ENCODE assay signal across 9 mouse cellular contexts in the genomic region with DNA sequence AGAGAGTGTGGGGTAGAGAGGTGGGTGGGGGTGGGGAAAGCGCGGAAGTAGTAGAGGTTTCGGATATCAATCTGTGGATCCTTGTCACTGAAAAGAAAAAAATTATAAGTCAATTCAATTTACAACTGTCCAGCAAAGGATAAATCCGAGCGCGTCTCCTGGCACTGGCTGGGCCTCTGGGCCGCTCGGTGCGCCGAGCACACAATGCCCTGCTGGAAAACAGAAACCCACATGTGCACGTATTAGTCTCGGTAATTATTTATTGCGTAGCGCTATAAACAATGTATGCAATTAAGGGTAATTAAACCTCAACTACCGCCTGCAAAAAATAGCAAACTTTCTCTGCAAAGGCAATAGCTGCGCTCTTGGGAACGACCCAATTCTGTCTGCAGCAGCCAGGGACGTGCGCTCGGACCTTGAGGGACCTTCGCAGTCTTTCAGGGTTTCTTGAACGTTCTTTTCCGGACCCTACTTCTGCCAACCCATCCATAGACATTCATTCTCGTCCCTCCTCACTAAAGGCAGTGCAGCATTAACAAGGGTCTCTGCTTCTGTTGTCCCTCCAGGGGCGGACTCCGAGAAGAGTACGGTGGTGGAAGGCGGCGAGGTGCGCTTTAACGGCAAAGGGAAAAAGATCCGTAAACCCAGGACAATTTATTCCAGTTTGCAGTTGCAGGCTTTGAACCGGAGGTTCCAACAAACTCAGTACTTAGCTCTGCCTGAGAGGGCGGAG. TPM values are rescaled to one million over a fixed set of nuclear protein-coding genes. Genes with fewer than 3 reads are reported as not detected.
DNase-seq lines count a peak whose midpoint lies in the region; ATAC-seq and TF ChIP-seq lines count a peak whose summit lies in the region.
"Had no signal": no experiment of that assay in that cellular context is flagged by ENCODE, and none has a peak within 500 bp of the region (broad histone marks: within the 10 kb centered on the region; RNA-seq: fewer than 3 reads in every experiment).

No protein-coding gene starts in this region.

- no peak for DNase-seq in kidney, postnatal 0 days (ENCODE audit: low spot score)
- no peak for DNase-seq in kidney, adult 9 months
- DNase-seq in brain, embryonic 14.5 days (ENCODE audit: low read depth), result peak; percentile 76
- DNase-seq in heart, postnatal 10 days, result peak; percentile 23 to 24
- no peak for DNase-seq in right cerebral cortex, adult 2 months (ENCODE audit: low spot score in 2 of 2)
- DNase-seq in left cerebral cortex, postnatal 14 days (ENCODE audit: low spot score in 2 of 2), result no peak
- DNase-seq in adrenal gland, postnatal 36 days, result no peak
- DNase-seq: right cerebral cortex, adult 18-20 months had no signal

- H3K4me3 ChIP-seq in kidney, postnatal 0 days (replicated peaks; ENCODE audit: low read depth, low read length), result peak overlapping the region; percentile 45
- peak overlapping the region; percentile 62 for H3K4me3 ChIP-seq in myocyte

- H3K4me2 ChIP-seq in kidney, postnatal 0 days (ENCODE audit: low read length), result peak overlapping the region; percentile 78; the same call in 1 of the 2 replicates
- peak overlapping the region; percentile 100 for H3K4me2 ChIP-seq in myocyte (ENCODE audit: low read depth)

- no peak overlapping the region for H3ac ChIP-seq in myocyte (ENCODE audit: control insufficient read depth, insufficient read length)

- no peaks in the 10 kb centered on the region for H3K9me3 ChIP-seq in kidney, postnatal 0 days (replicated peaks; ENCODE audit: low read length)

- TF ChIP-seq CTCF in kidney, postnatal 0 days (IDR thresholded peaks at IDR 0.05; ENCODE audit: low read depth), result no peak
- TF ChIP-seq CTCF in brain, embryonic 14.5 days (IDR thresholded peaks at IDR 0.05; ENCODE audit: borderline replicate concordance, extremely low read depth, insufficient read depth, insufficient read length), result no peak

- intact Hi-C loops in heart, postnatal 10 days (cut with DNase I), result loop anchor here (2.0 to 5.0 kb wide), 2 partner anchors 14 to 163 kb away; a partner anchor contains a TSS
- intact Hi-C loops in left cerebral cortex, postnatal 14 days (cut with DNase I), result loop anchor here (5.0 kb wide), 1 partner anchor 1742 kb away; a partner anchor contains a TSS

- no peak for TF ChIP-seq POLR2A in brain, embryonic 14.5 days (IDR thresholded peaks at IDR 0.05; ENCODE audit: borderline replicate concordance, extremely low read depth, insufficient read depth, insufficient read length, poor library complexity, severe bottlenecking)
- no peak for TF ChIP-seq POLR2A in myocyte (IDR thresholded peaks at IDR 0.05; ENCODE audit: insufficient read length, low read depth)

- H3K27me3 ChIP-seq in kidney, postnatal 0 days (ENCODE audit: insufficient read depth, low read length), result peaks cover 89% of the 10 kb centered on the region
- no peaks in the 10 kb centered on the region for H3K27me3 ChIP-seq in myocyte (ENCODE audit: control insufficient read depth, insufficient read depth, insufficient read length)

- H3K9ac ChIP-seq in kidney, postnatal 0 days (ENCODE audit: low read depth, low read length), result no peak overlapping the region

- 2% methylated on average over 34 of the region's 34 CpGs for WGBS in kidney, postnatal 0 days

- no peak for ATAC-seq in kidney, postnatal 0 days (replicated peaks; ENCODE audit: low FRiP score, low read depth)

- H3K27ac ChIP-seq in kidney, postnatal 0 days, result no peak overlapping the region

- H3K4me1 ChIP-seq in kidney, postnatal 0 days (replicated peaks; ENCODE audit: insufficient read depth, low read length), result peaks cover 7% of the 10 kb centered on the region

- H3K36me3 ChIP-seq in kidney, postnatal 0 days (ENCODE audit: insufficient read depth, low read length), result no peaks in the 10 kb centered on the region
- no peaks in the 10 kb centered on the region for H3K36me3 ChIP-seq in myocyte (ENCODE audit: control insufficient read depth, insufficient read depth)

- H3K79me2 ChIP-seq in myocyte (ENCODE audit: control insufficient read depth, insufficient read depth), result no peaks in the 10 kb centered on the region

TF ChIP-seq in myocyte, 11 proteins besides CTCF, POLR2A, EP300 and RAD21:
- TF ChIP-seq SRF (IDR thresholded peaks at IDR 0.05; ENCODE audit: control insufficient read depth, insufficient read length, low read depth), result no peak
- no peak for TF ChIP-seq REST (IDR thresholded peaks at IDR 0.05; ENCODE audit: insufficient read depth, insufficient read length)
- no peak for TF ChIP-seq E2F4 (IDR thresholded peaks at IDR 0.05; ENCODE audit: insufficient read depth)
- no peak for TF ChIP-seq TCF3 (IDR thresholded peaks at IDR 0.05; ENCODE audit: insufficient read length, low read depth)
- TF ChIP-seq TCF12 (IDR thresholded peaks at IDR 0.05; ENCODE audit: insufficient read depth, poor library complexity, severe bottlenecking), result no peak
- TF ChIP-seq MYOD1 (IDR thresholded peaks at IDR 0.05; ENCODE audit: control insufficient read depth in 1 of 3, insufficient read length in 2 of 3, low read depth in 2 of 3), result no peak
- TF ChIP-seq USF1 (IDR thresholded peaks at IDR 0.05; ENCODE audit: low read depth), result no peak
- no peak for TF ChIP-seq MAX (IDR thresholded peaks at IDR 0.05; ENCODE audit: low read depth)
- no peak for TF ChIP-seq CEBPB (IDR thresholded peaks at IDR 0.05; ENCODE audit: insufficient read depth, poor library complexity, severe bottlenecking)
- TF ChIP-seq MYOG (IDR thresholded peaks at IDR 0.05; ENCODE audit: control insufficient read depth in 1 of 3, insufficient read depth in 1 of 3, insufficient read length in 2 of 3, low read depth in 2 of 3), result no peak
- TF ChIP-seq POLR2AphosphoS2 (IDR thresholded peaks at IDR 0.05; ENCODE audit: insufficient read length, low read depth), result no peak

RNA-seq across cellular contexts. Expression of a gene that starts 2.6 kb away (rescaled TPM):
- not detected in 2 replicates for polyA plus RNA-seq in kidney, postnatal 0 days (2015; fragmentation: Nextera tagmentation; extraction: Ambion mirVana)
- 93.3 and 265 TPM in 2 replicates for polyA plus RNA-seq in brain, embryonic 14.5 days (2012; rRNA removed)
- under 1 TPM in 1 of 2 experiments, not detected in 1; 0.48 TPM for total RNA-seq in heart, postnatal 10 days (2021)
- polyA plus RNA-seq in myocyte (2012; fragmentation: generic; extraction: Trizol), result 0.64 TPM
- total RNA-seq in left cerebral cortex, postnatal 14 days (2021), result 10 to 100 TPM; 20.7 to 24.2 TPM
- under 1 TPM; 0.23 to 0.43 TPM for total RNA-seq in adrenal gland, postnatal 36 days (2021)

RNA-seq across cellular contexts. Expression of a gene that starts 16.0 kb away (rescaled TPM):
- polyA plus RNA-seq in kidney, postnatal 0 days (2015; fragmentation: Nextera tagmentation; extraction: Ambion mirVana), result not detected in 2 replicates
- polyA plus RNA-seq in brain, embryonic 14.5 days (2012; rRNA removed), result 32.8 and 48.3 TPM in 2 replicates
- total RNA-seq in heart, postnatal 10 days (2021), result not detected
- 1.7 TPM for polyA plus RNA-seq in myocyte (2012; fragmentation: generic; extraction: Trizol)
- total RNA-seq in left cerebral cortex, postnatal 14 days (2021), result 1 to 10 TPM; 4.7 to 6.9 TPM
- under 1 TPM in 1 of 2 experiments, not detected in 1; 0.16 TPM for total RNA-seq in adrenal gland, postnatal 36 days (2021)

Comparison
In these comparisons a context has a peak if more than half of its experiments do, and no peak if none do; other contexts are left out.
1. DNase-seq: peak in brain, embryonic 14.5 days (single experiment) and heart, postnatal 10 days (2 of 2); none in kidney, postnatal 0 days (single experiment), kidney, adult 9 months (single experiment), right cerebral cortex, adult 2 months (0 of 2), left cerebral cortex, postnatal 14 days (0 of 2) and adrenal gland, postnatal 36 days (0 of 2).
2. RNA of a gene that starts 2.6 kb away (total RNA-seq): 20.7 to 24.2 TPM in left cerebral cortex, postnatal 14 days; 0.48 TPM in heart, postnatal 10 days and 0.23 to 0.43 TPM in adrenal gland, postnatal 36 days; every median in the first group is over 10 times any median in the second.
3. RNA of a gene that starts 16.0 kb away (total RNA-seq): 4.7 to 6.9 TPM in left cerebral cortex, postnatal 14 days; 0.16 TPM in adrenal gland, postnatal 36 days and not detected in heart, postnatal 10 days; every median in the first group is over 4 times any median in the second.